Mouse (Mus musculus) gastrocnemius, postnatal 14 days (tissue): ENCODE results near the gene Lrit3. TPM values are rescaled to one million over a fixed set of nuclear protein-coding genes. Genes with fewer than 3 reads are reported as not detected.

Experiments used
- DNase-seq: peaks from one replicate; pipeline ENCODE4 v3.0.0; 2021; ENCODE audit warnings: mixed read lengths
- intact Hi-C: fragments of 180-260 bp; cut with DNase I; formaldehyde crosslinking; loops from one replicate; pipeline ENCODE4 v1.15.1; 2025; ENCODE audit warnings: low total_unique reads
- long read RNA-seq, 2 experiments: library from polyadenylated mRNA; stranded (forward); transcript quantifications; one replicate each; pipeline ENCODE4 v2.0.0; 2021
- total RNA-seq, 2 experiments: library from RNA; stranded (reverse); gene quantifications; 2 replicates each; pipeline ENCODE4 v1.2.3; 2021

Gene Lrit3
- not detected for total RNA-seq
- long read RNA-seq, experiment 1 = 0 reads
- long read RNA-seq, experiment 2 = 0 reads

DNA sequence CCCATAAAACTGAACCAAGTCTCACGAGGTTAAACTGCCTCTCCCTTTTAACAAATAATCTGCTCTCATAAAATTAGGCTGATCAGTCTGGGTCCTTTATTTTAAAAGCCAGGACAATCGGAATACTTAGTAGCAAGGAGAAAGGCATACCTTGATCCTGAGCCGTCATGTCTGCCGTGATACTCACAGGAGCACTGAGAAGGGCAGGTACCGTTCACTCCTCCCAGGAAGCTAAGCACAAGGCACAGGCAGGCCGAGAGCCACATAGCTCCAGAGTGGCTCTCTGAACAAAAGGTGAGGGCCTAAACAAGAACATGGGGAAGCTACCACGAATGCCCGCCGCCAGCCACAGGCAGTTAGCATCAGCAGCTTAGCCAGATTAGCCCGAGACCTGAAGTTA is at the start of gene Lrit3:
TSS of gene Lrit3 (minus strand) at position 266 of the 400 bp plus-strand sequence.
- DNase-seq = no peak
- intact Hi-C loops = no loop called here

DNA sequence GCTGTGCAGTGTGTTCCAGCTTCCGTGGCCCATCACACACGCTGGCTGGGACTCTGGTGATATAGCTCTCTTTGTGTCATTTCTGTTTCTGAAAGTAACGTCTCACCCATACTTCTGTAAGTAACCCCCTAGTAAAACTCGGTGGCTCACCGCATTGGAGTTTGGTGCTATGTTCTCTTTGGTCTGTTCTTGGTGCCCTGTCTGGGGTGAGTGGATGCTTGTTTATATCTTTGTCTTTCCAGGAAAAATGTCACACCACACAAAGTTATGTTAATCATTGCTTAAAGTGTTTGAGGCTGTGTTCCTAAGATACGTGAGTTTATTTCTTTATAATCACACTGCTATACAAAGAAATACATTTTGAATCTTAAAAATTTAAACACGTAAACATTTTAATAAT is 43.0 kb upstream of the Lrit3 start:
- no peak for DNase-seq
- intact Hi-C loops = no loop called here

DNA sequence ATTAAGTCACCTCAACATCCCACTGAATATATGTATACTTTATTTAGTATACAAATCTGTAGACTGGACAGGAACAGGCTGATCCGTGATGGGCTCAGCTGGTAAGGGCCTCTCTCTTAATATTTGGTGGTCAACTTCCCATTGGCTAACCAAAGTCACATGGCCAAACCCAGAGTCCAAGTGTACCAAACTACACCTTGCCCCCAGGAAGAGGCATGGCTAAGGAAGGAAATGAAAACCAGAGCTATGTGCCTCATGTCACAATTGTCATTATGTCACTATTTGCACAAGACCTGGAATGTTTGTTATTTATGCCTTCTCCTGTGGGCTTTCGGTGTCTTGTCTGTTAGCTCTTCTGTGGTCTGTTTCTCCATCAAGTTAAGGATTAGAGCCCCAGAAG is 42.0 kb upstream of the Lrit3 start:
- DNase-seq = no peak
- intact Hi-C loops = no loop called here

DNA sequence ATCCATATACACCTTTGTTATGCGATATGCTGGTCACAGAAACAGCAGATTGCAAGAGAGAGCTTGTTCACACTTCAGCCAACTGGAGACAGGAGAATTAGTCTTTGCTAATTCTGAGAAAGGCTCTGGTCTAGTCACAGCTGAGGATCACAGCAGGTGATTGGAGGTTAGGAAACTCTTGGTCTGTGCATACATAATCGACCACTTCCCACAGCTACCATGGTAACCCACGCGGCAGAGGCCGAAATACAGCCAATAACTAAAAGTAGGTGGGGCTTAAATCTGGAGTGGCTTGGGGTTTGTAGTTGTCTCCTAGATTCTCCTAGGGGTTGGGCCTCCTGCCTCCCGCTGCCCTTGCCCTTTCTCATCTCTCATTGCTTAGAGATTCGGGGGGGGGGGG is 34.2 kb upstream of the Lrit3 start:
- intact Hi-C loops = loop anchor here (5.0 kb wide), 1 partner anchor 34 kb away; no protein-coding TSS in a partner anchor
- no peak for DNase-seq

DNA sequence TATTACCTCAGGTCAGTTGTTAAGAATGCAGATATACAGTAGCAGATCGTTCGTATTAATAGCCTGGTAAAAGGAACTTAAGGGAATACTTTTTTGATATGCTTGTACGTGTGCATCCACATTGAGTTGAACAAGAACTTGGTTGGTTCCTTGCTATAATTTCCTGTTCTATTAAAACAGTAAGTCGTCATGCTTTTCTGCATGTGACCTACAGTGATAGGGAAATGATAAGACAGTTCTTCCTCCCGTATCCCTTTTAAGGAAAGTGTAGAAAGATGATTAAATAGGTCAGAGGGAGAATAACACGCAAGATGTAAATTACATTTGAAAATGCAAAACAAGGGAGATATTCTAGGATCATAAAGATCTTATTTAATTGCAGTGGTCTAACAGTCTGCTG is 33.1 kb upstream of the Lrit3 start:
- no peak for DNase-seq
- intact Hi-C loops = loop anchor here (5.0 kb wide), 1 partner anchor 35 kb away; no protein-coding TSS in a partner anchor

DNA sequence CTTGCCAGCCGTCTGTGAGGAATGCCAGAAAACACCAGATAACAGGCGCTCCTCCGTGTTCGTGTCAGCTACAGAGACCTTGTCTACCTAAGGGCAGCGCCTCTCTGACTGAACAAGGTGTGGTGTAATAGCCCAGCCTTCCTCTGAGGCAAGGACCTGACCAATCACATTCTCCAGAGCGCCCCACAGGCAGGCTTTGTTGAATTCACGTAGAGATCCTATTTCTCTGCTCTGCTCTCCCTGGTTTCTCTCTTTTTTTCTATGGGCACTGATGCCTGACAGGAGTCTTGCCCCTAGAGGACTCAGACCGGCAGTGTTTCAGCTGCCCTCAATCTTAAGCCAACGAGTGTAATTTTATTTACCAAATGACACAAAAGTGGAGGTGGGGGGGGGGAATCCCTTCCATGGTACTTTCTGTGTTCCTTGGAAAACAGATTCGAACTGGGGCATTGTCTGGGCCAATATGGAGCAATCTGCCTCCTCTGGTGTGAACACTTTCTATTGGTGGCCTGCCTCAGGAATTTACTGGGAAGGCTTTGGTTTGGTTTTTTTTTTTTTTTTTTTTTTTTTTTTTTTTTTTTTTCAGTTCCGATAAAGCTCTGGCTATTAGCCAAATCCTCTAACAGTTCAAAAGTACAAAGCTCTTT is 32.3 kb upstream of the Lrit3 start:
- intact Hi-C loops = loop anchor here (5.0 kb wide), 1 partner anchor 36 kb away; no protein-coding TSS in a partner anchor
- DNase-seq = no peak

DNA sequence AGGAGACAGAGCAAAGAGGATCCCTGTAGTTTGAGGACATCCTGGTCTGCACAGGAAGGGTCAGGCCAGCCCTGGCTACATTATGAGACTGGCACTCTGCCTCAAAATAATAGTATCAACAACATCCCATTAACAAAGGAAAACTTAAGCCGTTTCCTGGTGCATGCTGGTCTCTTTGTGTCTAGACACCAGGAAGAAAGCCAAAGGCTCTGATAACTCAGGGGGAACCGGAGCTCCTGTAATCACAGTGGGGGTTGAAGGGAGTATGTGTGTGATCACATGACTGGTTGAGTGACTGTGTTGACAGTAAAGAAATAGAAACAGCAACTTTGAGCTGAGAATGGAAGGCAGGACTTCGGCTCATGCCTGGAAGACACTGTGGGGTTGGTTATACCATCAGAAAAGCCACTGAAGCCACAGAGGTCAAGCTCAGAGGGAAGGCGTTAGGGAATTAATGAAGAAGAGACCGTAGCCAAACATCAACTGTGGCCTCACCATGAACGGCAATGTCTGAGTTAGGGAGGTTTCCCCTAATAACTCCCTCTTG is 31.6 kb upstream of the Lrit3 start, which contains the start of gene Cfi:
TSS of gene Cfi (plus strand) at position 497 of the 547 bp plus-strand sequence.
- DNase-seq = no peak
- intact Hi-C loops = loop anchor here (5.0 kb wide), 1 partner anchor 37 kb away; no protein-coding TSS in a partner anchor

DNA sequence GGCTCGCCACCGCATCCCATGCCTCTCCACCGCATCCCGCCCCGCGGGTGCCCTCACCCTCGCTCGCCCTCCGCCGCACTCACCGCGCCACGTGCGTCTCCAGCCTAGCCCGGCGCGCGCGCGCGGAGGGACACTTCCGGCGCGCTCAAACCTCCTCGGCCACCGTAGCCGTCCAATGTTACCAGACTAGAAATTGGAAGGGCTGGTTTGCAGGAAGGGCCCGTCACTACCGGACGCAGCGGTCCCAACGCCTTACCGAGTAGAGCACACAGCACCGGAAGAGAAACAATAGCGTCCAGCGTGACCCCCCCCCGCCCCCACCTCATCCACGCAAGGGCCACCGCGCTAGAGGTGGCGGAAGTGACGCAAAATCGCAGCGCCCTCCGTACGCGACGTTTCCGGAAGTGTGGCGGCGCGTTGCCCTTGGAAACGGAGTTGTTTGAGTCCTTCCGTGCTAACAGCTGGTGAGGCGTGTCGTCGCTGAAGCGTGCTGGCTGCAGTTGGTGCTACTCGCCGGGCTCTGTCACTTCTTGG is 27.3 kb upstream of the Lrit3 start, which contains the start of gene Gar1:
TSS of gene Gar1 (minus strand) at position 362 of the 534 bp plus-strand sequence.
- intact Hi-C loops = no loop called here
- peak; percentile 95 for DNase-seq

DNA sequence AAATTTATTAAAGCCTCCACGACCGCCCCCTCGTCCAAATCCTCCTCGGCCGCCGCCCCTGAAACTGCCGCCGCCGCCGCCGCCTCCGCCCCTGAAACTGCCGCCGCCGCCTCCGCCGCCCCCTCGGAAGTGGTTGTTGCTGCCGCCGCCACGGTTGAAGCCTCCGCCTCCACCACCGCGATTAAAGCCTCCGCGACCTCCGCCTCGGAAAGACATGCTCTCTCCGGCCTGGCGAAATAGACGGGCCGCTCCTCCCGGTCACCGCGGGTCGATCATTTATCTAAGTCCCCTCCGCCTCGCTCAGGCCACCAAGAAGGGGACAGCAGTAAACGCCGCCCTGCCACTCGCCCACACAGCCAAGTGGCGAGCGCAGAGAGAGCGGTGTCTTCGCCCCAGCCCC is 26.8 kb upstream of the Lrit3 start:
- DNase-seq = peak; percentile 21
- intact Hi-C loops = no loop called here

DNA sequence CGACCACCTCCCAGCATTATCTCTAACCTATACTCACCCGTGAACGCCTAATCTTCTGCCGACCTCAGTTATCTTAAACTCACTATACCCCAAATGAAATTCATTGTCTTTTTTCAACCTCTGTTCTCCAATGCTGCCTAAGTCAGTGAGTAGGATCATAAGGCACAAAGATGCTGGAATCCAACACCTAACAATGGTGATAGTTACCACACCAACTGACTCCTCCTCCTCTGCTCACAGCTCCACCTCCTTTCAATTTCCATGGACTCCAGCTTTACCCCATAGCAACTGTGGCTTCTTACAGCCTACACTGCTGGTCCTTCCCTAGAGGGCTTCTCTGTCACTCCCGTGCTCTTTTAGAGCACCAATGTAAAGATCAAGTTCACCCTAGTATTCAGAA is 23.9 kb upstream of the Lrit3 start:
- DNase-seq = no peak
- intact Hi-C loops = no loop called here

DNA sequence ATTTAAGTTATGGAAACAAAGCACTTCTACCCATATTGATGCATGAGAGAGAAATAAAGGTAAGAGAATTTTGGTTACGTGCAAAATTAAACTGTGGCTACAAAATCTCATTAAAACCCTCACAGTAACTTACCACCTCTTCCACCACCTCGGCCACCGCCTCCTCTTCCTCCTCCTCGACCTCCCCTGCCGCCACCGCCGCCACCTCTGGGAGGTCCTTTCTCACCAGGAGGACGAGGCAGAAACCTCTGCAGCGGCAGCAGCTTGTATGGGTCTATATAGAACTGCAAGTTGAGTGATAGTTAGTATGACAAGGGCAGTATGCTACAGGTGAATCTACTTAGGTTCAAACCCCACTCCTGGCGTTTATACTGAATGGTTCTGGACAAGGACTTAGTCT is 22.9 kb upstream of the Lrit3 start:
- intact Hi-C loops = no loop called here
- no peak for DNase-seq

DNA sequence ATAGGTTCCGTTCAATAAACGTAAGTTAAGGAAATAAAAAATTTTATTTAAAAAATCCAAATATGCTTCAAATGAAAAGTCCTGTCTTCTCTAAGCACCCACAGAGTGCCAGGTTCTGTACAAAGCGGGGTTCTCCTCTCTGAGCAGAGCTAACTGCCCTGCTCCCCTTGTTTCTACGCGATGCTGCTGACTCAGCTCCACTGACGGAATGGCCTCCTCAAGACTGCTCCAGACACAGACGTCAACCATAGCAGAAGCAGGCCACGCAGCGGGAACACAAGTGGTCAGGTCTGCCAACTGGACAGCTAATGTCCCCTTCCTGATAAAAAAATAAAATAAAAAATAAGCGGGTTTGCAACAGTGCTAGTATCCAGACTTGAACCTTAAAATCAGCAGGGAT is 21.1 kb upstream of the Lrit3 start:
- intact Hi-C loops = no loop called here
- DNase-seq = no peak

DNA sequence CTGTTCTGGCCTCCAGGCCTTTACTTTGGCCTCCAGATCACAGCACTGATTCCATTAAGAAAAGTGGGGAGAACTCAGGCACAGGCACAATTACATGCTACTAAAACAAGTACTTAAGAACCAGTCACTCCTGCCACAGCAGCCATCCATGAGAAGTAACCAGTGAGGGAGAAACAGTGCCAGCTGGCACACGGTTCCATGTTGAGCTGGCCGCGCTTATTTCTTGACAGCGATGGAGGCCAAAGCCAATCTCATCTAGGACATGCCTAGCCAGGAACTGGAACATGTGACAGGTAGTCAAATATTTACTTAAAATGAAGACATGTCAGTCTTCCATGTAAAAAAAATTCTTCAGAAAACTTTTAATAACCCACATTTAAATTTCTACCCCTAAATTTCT is 20.3 kb upstream of the Lrit3 start:
- DNase-seq = peak; percentile 23

DNA sequence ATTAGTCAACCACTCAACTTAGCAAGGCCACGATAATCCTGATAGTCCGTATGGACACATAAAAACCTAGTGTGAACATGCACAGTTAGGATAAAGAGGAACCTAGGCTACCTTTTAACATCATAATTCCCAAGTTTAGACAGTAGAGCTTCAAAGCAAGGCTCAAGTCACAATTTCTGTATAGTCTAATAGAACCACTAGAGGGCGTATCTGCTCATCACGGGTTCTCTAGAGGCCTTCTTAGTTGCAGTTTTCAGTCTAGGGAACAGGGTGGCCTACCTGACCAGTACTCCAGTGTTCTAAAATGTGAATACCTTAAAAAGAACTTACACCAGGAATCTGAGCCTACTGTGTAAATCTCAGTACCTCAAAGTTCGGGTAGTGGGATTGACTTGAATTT is 19.5 kb upstream of the Lrit3 start:
- intact Hi-C loops = no loop called here
- no peak for DNase-seq

More for the DNA sequence above, 20.3 kb upstream of the Lrit3 start:
- intact Hi-C loops = no loop called here

DNA sequence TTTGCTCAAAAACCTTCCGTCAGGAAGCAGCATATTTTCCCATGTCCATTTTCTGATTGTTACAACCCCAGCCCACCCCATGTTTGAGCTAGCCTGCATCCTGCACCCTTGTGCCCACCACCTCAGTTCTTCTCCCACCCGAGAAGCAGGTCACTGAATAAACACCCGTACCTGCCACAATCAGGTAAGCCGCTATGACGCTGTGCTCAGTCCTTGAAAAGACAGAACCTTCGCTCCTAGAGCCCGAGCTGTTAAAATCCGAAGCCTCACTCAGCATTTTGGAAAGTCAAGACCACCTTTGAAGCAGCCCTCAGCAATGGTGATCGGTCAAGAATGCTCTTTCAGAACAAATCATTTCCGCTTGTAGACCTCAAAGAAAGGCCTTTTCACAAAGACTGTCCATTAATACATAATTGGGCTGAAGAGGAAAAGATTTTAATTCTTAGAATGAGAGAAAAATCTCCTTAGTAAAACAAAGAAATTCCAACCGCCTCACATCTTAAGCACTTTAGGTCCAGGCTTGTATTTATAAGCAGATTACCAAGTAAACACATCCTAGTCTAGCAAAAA is 18.5 kb upstream of the Lrit3 start, which contains the start of gene Rrh:
TSS of gene Rrh (minus strand) at position 382 of the 570 bp plus-strand sequence.
- intact Hi-C loops = no loop called here
- no peak for DNase-seq

DNA sequence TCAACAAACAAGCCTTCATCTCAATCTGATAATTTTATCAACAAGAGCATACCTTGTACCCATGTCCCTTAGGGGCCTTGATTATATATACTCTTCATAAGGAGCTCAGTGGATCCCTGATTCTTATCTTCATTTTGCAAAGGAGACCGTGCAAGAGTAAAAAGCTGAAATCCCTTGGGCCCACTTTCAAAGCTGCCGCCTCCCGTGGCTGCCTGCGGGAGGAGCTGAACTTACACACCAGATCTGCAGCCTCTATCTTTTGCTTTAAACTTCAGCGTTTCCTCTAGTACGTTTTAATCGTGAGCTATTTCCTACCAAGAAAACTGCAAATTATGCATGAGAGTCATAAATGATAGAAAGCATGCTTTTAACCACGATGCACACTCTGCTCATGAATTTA is 17.9 kb upstream of the Lrit3 start:
- intact Hi-C loops = no loop called here
- DNase-seq = no peak

DNA sequence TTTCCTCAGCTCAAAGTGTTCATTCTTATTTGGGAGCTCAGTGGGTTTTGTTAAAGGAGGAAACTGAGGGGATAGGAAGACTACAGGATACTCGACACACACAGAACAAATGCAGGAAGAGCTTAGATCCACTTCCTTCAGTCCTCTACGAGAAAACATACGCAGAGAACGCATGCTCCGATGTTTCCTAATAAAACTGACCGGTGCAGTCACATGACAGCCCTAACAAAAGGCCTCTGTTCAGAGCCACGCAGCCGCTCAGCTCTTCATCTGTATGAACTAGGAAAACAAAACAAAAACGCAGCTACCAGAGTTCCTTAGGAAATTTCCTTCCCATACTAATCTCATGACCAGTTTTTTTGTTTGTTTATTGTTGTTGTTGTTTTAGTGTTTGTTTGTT is 17.0 kb upstream of the Lrit3 start:
- DNase-seq = no peak
- intact Hi-C loops = no loop called here

DNA sequence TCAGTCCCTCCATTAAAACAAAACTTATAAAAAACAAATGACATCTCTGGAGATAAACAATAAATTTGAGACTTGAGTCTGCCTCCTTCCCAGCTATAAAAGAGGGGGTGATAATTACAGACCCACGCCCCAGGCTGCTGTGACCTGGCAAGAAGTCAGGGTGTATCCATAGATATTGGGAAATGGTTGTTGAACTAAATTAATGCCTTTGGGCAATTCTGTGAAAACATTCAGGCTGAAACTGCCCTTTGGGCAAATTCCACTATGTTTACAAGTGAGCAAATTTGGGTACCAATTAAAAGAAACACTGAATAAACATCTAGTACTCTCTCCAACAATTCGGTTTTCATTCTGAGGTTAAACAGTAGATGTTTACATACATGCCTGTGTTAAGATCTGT is 4.8 kb downstream of the Lrit3 start:
- no peak for DNase-seq
- intact Hi-C loops = no loop called here

DNA sequence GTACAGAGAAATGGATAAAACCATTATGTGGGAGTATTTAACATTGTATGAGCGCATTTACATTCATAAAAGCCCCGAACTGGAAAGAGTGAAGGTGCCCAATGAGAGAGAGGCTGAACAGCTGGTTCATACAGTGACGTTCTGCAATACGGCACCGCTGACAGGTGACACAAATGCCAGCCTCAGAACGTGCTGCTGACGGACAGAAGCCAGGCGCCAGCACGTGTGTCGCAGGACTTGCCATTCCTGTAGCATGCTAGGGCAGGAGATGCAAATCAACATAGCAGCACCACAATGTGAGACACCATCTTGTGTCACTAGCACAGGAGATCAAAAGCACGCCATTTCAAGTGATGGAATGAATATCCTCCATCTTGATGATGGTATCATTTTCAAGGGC is 5.3 kb downstream of the Lrit3 start:
- intact Hi-C loops = no loop called here

DNA sequence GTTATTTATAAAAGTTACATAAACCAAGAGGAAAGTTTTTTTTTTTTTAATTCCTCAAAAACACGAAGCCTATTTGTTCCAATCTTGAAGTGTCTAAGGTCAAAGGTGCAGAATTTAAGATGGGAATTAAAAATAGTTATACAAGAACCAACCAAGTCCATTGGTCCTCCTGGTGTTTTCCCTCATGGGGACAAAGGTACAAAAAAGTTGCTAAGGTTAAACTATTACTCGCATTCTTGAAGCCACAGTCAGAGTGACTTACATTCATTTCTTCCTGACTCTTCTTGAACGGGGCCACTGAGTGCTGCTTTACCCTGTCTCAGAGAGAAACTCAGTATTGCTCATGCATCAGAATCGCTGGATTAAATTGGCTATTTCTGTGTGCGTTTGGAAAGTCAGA is 6.5 kb downstream of the Lrit3 start:
- intact Hi-C loops = no loop called here
- no peak for DNase-seq

More for the DNA sequence above, 5.3 kb downstream of the Lrit3 start:
- DNase-seq = no peak

DNA sequence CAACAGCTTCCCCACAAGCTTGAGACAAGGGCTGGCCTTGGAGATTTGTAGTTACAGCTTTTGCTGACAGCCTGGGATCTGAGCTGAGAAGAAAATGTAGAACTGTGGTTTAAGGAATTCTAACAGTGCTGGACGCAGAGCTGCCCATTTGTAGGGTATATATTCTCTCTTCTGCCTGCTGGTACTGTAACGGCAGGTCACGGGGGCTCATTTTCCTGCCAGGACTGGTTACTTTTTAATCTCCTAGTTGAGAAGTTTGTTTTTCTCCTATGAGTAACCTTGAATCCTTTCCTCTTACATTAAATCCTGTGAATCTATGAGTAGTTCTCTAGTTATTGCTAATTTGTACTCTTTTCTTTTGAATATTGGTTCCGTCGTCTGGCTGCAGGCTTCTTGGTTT is 10.0 kb downstream of the Lrit3 start:
- intact Hi-C loops = no loop called here
- DNase-seq = no peak
